Mouse (Mus musculus) ES-E14 (cell line): Measurements from ENCODE around the gene BC025920.

Experiments
- MAFK ChIP-seq: IDR thresholded peaks from 2 replicates; pipeline ENCODE4 v1.6.1; 2014; ENCODE audit warnings: mild to moderate bottlenecking, low read depth, low read length, inconsistent platforms; ENCODE audit not compliant: insufficient read depth
- ZNF384 ChIP-seq: IDR thresholded peaks from 2 replicates; pipeline ENCODE4 v1.6.1; 2012; ENCODE audit warnings: low read depth, low read length, inconsistent platforms

DNA sequence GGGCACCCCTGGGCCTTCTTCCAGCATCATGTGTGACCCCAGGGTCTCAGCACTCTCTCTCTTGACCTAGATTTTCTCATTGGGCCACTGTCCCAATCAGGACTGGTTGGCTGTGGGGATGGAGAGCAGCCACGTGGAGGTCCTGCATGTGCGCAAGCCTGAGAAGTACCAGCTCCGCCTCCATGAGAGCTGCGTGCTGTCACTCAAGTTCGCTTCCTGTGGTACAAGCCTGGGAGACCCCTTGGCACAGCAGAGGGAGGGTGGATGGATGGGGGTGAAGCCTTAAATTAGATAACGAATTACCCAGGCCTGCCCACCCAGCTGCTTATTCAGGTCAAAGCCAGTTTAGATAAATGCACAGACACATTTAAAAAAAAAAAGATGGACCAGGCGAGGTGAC is 17.3 kb upstream of the BC025920 start:
- no peak for TF ChIP-seq MAFK
- no peak for TF ChIP-seq ZNF384
